Mouse (Mus musculus): ENCODE results near the gene Etv4.

GRCm38 (mm10) chr11:101772449-101772848, 12.7 kb downstream of the Etv4 start:
- no peak for TF ChIP-seq ZNF384 (IDR thresholded peaks at IDR 0.05; ENCODE audit: low read depth, low read length)
- TF ChIP-seq CHD2 (IDR thresholded peaks at IDR 0.05; ENCODE audit: low read depth, low read length) = peak; percentile 41; the same call in 1 of the 2 replicates
